Mouse (Mus musculus) limb, embryonic 13.5 days (tissue): ENCODE measurements around the gene Ccnt1. TPM values are rescaled to one million over a fixed set of nuclear protein-coding genes. Genes with fewer than 3 reads are reported as not detected.
A peak's percentile ranks its signal among the peaks of the same experiment; 100 is the strongest.
"Not testable (repeated sequence)": the region's sequence is repeated elsewhere in the genome, so short reads cannot be mapped to it uniquely, and the experiment has no call there.

ENCODE experiments used
- ATAC-seq: fragments of 200-750 bp; cut with Nextera tagmentation; 2 replicates; pipeline ENCODE4 v1.8.0; 2017; ENCODE audit warnings: low read depth, moderate number of reproducible peaks, moderate TSS enrichment; ENCODE audit not compliant: low FRiP score
- H3K27ac ChIP-seq: fragments of 300-500 bp; sonication (generic); 2 replicates; pipeline ENCODE4 v1.5.1; 2015; ENCODE audit warnings: inconsistent platforms, mild to moderate bottlenecking, moderate library complexity
- H3K27me3 ChIP-seq: fragments of 300-500 bp; sonication (generic); 2 replicates; pipeline ENCODE4 v1.6.1; 2015; ENCODE audit warnings: mild to moderate bottlenecking, inconsistent platforms
- H3K36me3 ChIP-seq: fragments of 300-500 bp; sonication (generic); 2 replicates; pipeline ENCODE4 v1.6.1; 2015; ENCODE audit warnings: inconsistent platforms, mild to moderate bottlenecking, moderate library complexity
- H3K4me1 ChIP-seq: fragments of 300-500 bp; sonication (generic); 2 replicates; pipeline ENCODE4 v1.6.1; 2015; ENCODE audit warnings: inconsistent platforms
- H3K4me2 ChIP-seq: fragments of 300-500 bp; sonication (generic); replicated peaks from 2 replicates; pipeline ENCODE4 v1.6.1; 2015; ENCODE audit warnings: inconsistent platforms, mild to moderate bottlenecking, moderate library complexity
- H3K4me3 ChIP-seq: fragments of 300-500 bp; sonication (generic); 2 replicates; pipeline ENCODE4 v1.5.1; 2015; ENCODE audit warnings: moderate library complexity, mild to moderate bottlenecking, inconsistent platforms
- H3K9ac ChIP-seq: fragments of 300-500 bp; sonication (generic); 2 replicates; pipeline ENCODE4 v1.6.1; 2015; ENCODE audit warnings: mild to moderate bottlenecking, inconsistent platforms
- H3K9me3 ChIP-seq: fragments of 300-500 bp; sonication (generic); 2 replicates; pipeline ENCODE4 v1.6.1; 2016; ENCODE audit warnings: inconsistent platforms
- WGBS: fragments of 180-500 bp; shearing (Covaris S2); methylation state at CpG from one replicate; pipeline ENCODE4 v1.1.7; 2015; 5-methylcytosine and 5-hydroxymethylcytosine counted together
- polyA plus RNA-seq: library from polyadenylated mRNA; unstranded; fragments of >200 nt; fragmentation: Nextera tagmentation; extraction: Ambion mirVana; gene quantifications from 2 replicates; pipeline ENCODE4 v1.2.1, GENCODE M21; 2015

Gene Ccnt1
- polyA plus RNA-seq, 1 experiment from 2014 or later, result 62.1 TPM

DNA sequence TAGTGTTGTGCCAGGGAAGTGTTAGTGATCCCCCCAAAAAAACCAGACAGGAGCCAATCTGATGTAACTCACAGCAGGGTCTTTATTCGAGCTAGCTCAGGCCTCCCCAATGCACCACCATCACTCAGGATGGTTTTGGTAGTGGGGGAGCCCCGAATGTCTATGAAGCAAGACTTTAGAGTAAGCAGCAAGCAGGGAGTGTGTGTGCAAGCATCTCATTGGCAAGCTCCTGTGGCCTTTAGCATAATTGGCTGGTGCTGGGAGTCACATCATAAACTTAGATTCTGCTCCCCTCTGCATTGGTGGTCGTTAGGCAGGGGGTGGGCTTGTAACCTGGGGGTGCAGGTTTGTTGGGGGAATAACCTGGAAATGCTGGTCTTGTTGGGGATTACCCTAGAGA is 57.0 kb downstream of the Ccnt1 start:
- H3K9ac ChIP-seq, H3K4me3 ChIP-seq, H3K4me2 ChIP-seq, H3K9me3 ChIP-seq, ATAC-seq, H3K27me3 ChIP-seq, H3K27ac ChIP-seq: not testable (repeated sequence)
- WGBS, result 54% methylated on average over 3 of the region's 3 CpGs
- Histone ChIP-seq H3K4me1 (peaks cover 13% of the 10 kb centered on the region), H3K36me3 (peaks cover 16% of the 10 kb centered on the region)

DNA sequence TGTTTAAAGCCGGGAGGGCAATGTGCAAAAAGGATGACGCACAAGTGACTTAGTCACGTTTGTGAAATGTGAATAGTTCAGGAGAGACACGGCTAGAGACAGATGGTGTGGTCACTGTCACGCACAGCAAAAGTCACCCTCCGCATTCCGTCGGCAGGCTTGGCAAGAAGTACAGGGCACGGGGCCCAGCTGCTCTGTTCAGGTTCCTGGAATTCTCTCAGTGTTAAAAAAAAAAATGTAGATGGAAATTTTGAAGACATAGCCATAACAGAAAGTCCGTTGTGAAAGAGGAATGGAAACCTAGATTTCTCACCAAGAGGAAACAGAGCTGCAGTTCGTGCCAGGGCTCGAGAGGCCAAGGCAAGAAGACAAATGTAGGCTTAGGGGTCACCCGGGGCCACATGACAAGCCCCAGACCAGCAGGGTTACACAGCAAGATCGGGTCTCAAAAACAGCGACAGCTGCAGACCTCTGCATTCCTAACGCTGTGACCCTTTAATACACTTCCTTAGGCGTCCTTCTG is 57.9 kb downstream of the Ccnt1 start:
- no peak overlapping the region for H3K4me2 ChIP-seq
- no peak for ATAC-seq

DNA sequence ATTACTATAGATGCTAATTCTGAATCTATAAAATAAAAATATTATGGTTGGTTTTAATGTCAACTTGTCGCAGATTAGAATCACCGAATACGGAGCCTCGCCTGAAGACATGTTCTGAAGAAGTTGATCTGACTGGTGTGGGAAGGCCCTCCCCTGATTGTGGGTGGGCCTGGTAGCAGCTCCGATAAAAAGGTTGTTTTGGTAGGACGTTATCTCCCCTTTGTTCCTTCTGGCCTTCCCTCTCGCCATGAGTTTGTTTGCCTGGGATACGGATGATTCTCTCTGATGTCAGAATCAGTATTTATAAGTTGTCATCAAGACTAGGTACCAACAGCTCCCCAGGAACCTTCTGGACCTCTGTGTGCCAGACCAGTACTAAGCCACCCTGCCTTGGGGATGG is 58.5 kb downstream of the Ccnt1 start:
- no peaks in the 10 kb centered on the region for H3K27me3 ChIP-seq
- no peak overlapping the region for H3K4me2 ChIP-seq
- 0 out of 2 replicates have a peak, but pooled peaks cover 2% of the 10 kb centered on the region for H3K36me3 ChIP-seq
- H3K4me1 ChIP-seq, result peaks cover 13% of the 10 kb centered on the region
- no peak for ATAC-seq
- WGBS, result 70% methylated on average over 8 of the region's 8 CpGs
- no peaks in the 10 kb centered on the region for H3K9me3 ChIP-seq
- H3K4me3 ChIP-seq, result no peak overlapping the region
- no peak overlapping the region for H3K27ac ChIP-seq
- H3K9ac ChIP-seq, result no peak overlapping the region

More for the DNA sequence above, 57.9 kb downstream of the Ccnt1 start:
- no peaks in the 10 kb centered on the region for H3K9me3 ChIP-seq
- no peaks in the 10 kb centered on the region for H3K27me3 ChIP-seq
- H3K4me1 ChIP-seq, result peaks cover 13% of the 10 kb centered on the region
- no peak overlapping the region for H3K27ac ChIP-seq
- H3K9ac ChIP-seq, result no peak overlapping the region
- no peak overlapping the region for H3K4me3 ChIP-seq
- peaks cover 9% of the 10 kb centered on the region for H3K36me3 ChIP-seq
- WGBS, result 54% methylated on average over 17 of the region's 17 CpGs

DNA sequence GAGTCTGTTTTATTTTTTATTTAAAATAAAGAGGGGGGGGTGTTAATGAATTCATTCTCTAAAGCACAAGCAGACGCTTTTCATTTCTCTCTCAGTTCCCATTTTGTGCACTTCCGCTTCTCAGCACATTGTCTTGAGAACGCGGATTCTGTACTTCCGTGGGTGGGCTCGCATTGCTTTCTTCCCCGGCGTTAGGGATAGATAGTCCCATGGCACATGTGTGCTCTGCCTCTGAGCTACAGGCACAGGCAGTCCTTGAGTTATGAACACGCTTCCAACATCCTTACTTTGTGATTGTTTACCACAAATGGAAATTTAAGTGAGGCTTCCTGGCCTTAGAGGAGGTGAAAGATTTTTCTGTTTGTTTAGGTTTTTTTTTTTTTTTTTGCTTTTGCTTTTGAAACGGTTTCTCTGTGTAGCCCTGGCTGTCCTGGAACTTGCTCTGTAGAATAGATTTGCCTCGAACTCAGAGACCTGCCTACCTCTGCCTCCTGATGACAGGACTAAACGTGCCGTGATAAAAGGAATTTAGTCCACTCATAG is 59.3 kb downstream of the Ccnt1 start:
- no peaks in the 10 kb centered on the region for H3K27me3 ChIP-seq
- no peak overlapping the region; the same call in 1 of the 2 replicates for H3K4me2 ChIP-seq
- peaks cover 13% of the 10 kb centered on the region for H3K4me1 ChIP-seq
- 76% methylated on average over 13 of the region's 13 CpGs for WGBS
- no peaks in the 10 kb centered on the region for H3K36me3 ChIP-seq
- H3K9ac ChIP-seq, result no peak overlapping the region
- no peaks in the 10 kb centered on the region for H3K9me3 ChIP-seq
- H3K4me3 ChIP-seq, result no peak overlapping the region
- no peak for ATAC-seq
- no peak overlapping the region for H3K27ac ChIP-seq

DNA sequence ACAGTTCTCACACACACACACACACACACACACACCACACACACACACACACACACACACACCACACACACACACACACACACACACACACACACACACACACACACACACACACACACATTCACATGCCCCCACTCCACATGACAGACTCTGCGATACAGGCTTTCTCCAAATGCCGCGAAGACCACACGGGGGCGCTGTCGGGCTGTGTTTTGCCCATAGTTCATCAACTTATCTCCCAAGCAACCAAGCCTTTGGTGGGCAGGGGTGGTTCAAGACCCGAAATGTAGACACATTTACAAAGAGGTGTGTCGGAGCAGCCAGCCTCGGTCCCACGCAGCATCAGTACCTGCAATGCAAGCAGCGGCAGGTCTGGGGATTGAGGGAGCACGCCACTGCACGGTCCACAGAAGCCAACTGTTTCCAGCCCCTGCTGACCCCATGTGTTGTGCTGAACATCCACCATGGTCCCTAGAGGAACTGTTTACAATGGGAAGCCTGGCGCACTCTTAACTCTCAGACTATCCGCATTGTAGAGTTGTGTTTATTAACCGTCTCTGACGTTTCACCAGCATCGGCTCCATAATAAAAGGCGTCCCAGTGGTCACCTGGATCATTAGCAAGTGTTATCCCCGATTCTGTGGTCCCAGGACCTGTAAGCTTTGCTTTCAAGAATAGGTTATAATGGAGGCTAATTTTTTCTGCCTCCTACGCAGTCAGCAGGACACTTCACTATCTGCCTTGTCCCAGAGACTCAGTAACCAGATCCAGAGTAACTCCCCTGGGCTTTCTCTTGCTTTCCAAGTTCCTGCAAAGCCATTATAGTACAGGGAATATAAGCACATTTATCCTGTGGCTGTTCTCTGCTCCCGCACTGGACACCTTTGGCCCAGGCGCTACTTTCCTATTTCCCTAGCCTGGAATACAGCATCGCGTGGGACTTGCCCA is 60.0 kb downstream of the Ccnt1 start:
- H3K9ac ChIP-seq, result 0 out of 2 replicates have a peak overlapping the region, but pooled peaks have one; percentile 31

DNA sequence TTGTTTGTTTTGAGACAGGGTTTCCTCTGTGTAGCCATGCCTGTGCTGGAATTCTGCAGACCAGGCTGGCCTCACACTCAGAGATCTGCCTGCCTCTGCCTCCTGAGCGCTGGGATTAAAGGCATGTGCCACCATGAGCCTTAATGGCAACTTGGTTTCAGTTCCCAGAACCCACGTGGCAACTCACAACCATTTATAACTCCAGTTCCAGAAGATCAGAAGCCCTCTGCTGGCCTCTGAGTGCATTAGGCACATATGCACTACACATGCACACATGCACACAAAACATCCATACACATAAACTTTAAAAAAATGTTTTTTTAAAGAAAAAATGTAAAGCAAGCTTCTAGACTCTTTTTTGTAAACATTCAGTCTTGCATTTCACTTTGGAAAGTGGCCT is 61.3 kb downstream of the Ccnt1 start:
- no peak overlapping the region for H3K27ac ChIP-seq
- H3K4me2 ChIP-seq, result no peak overlapping the region
- no peaks in the 10 kb centered on the region for H3K36me3 ChIP-seq
- H3K9me3 ChIP-seq, result no peaks in the 10 kb centered on the region
- peaks cover 13% of the 10 kb centered on the region for H3K4me1 ChIP-seq
- H3K4me3 ChIP-seq, result no peak overlapping the region
- no peak for ATAC-seq
- no peak overlapping the region for H3K9ac ChIP-seq
- H3K27me3 ChIP-seq, result 0 out of 2 replicates have a peak, but pooled peaks cover 4% of the 10 kb centered on the region
- WGBS, result 56% methylated on average over 2 of the region's 2 CpGs

More for the DNA sequence above, 60.0 kb downstream of the Ccnt1 start:
- Histone ChIP-seq H3K27me3 (no peaks in the 10 kb centered on the region), H3K27ac (no peak overlapping the region), H3K9me3 (no peaks in the 10 kb centered on the region), H3K4me3 (peak overlapping the region; percentile 23), H3K4me1 (peaks cover 13% of the 10 kb centered on the region), H3K36me3 (no peaks in the 10 kb centered on the region), H3K4me2 (peak overlapping the region; percentile 62)
- 24% methylated on average over 25 of the region's 25 CpGs for WGBS
- ATAC-seq, result peak; percentile 48; the same call in 1 of the 2 replicates

DNA sequence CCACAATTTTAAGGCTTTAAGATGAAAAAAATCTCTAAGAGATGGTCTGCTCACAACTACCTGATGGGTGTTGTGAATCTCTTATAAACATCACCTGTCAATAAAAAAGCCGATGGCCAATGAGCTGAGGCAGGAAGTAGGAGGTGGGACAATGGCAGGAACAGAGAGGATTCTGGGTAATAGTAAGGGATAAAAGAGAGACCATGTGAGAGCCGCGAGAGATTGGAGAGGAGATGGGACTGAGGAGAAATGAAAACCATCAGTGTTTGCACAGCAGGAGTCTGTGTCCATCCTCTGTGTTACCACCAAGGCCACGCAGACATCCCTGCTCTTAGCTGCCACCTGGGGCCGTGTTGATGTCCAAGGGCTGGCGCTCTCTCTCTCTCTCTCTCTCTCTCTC is 63.4 kb downstream of the Ccnt1 start:
- Histone ChIP-seq H3K27ac (no peak overlapping the region), H3K36me3 (no peaks in the 10 kb centered on the region), H3K9ac (no peak overlapping the region), H3K27me3 (0 out of 2 replicates have a peak, but pooled peaks cover 4% of the 10 kb centered on the region), H3K9me3 (no peaks in the 10 kb centered on the region), H3K4me3 (no peak overlapping the region), H3K4me2 (no peak overlapping the region), H3K4me1 (peaks cover 8% of the 10 kb centered on the region)
- WGBS, result 90% methylated on average over 6 of the region's 6 CpGs
- ATAC-seq, result no peak

DNA sequence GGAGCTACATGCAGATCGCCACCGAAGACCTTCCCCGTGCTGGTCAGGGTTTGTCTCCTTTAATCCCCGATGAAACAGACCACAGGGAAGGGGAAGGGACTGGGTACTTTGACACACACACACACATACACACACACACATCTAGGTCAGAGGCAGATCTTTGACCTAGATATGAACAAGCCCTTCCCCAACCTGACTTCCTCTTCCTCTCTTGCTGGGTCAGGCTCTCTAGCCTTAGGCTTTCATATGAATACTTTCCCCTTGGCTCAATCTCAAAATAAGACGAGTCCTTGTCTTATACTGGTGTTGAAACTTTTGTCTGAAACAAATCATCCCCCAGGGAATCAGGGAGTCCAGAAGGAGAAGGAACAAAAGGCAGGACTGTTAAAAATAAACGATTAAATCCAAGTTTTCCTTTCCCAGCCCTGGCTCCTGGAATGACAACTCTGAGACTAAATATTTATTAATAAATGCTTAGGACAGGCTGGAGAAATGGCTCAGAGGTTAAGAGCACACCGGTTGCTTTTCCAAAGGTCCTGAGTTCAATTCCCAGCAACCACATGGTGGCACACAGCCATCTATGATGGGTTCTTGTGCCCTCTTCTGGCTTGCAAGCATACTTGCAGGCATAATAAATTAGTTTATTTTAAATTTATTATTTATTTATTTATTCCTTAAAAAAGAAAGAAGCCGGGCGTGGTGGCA is 64.3 kb downstream of the Ccnt1 start:
- Histone ChIP-seq H3K4me1 (peaks cover 8% of the 10 kb centered on the region), H3K36me3 (no peaks in the 10 kb centered on the region), H3K9ac (no peak overlapping the region), H3K4me2 (no peak overlapping the region), H3K27me3 (0 out of 2 replicates have a peak, but pooled peaks cover 4% of the 10 kb centered on the region), H3K27ac (no peak overlapping the region), H3K4me3 (no peak overlapping the region), H3K9me3 (no peaks in the 10 kb centered on the region)
- ATAC-seq, result no peak
- 85% methylated on average over 9 of the region's 9 CpGs for WGBS

DNA sequence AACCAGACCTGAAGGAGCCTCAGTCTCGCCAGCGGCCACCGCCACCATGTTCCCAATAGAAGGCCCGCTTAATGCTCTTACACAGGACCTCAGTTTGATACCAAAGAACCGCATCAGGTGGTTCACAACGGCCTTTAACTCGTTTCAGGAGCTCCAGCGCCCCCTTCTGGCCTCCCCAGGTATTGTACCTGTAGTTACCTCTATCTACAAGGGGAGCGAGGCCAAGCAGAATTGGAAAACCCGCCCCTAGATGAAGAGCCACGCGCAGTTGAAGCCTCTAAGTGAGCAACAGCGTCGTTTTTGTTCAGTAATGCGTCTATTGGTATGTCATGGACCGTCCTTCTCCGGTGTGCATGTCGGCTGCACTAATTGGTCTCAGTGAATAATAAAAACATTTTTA is 66.2 kb downstream of the Ccnt1 start:
- no peaks in the 10 kb centered on the region for H3K36me3 ChIP-seq
- no peak overlapping the region for H3K27ac ChIP-seq
- H3K9me3 ChIP-seq, result no peaks in the 10 kb centered on the region
- no peak for ATAC-seq
- 0 out of 2 replicates have a peak overlapping the region, but pooled peaks have one; percentile 0 for H3K4me2 ChIP-seq
- peaks cover 3% of the 10 kb centered on the region; the same call in 1 of the 2 replicates for H3K4me1 ChIP-seq
- 0 out of 2 replicates have a peak, but pooled peaks cover 4% of the 10 kb centered on the region for H3K27me3 ChIP-seq
- WGBS, result 13% methylated on average over 18 of the region's 18 CpGs
- H3K9ac ChIP-seq, result no peak overlapping the region
- no peak overlapping the region for H3K4me3 ChIP-seq

DNA sequence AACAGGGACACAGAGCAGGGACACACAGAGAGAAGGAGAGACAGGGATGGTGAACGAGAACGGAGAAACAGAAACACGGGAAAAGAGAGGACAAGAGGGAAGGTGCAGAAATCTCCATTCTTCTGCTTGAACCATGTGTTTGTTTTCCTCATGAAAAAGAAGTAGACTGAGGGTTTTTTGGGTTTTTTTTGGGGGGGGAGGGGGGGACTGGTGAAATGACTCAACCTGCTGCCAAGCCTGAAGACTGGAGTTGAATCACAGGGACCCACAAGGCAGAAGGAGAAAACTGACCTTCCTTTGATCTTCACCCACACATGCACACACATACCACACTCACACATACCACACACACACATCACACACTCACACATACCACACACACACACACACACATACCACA is 67.4 kb downstream of the Ccnt1 start:
- Histone ChIP-seq H3K36me3 (no peaks in the 10 kb centered on the region), H3K4me3 (no peak overlapping the region), H3K9ac (no peak overlapping the region), H3K27me3 (0 out of 2 replicates have a peak, but pooled peaks cover 4% of the 10 kb centered on the region), H3K9me3 (no peaks in the 10 kb centered on the region), H3K4me2 (no peak overlapping the region), H3K27ac (no peak overlapping the region), H3K4me1 (peaks cover 4% of the 10 kb centered on the region; the same call in 1 of the 2 replicates)
- 84% methylated on average over 3 of the region's 3 CpGs for WGBS
- ATAC-seq, result no peak

DNA sequence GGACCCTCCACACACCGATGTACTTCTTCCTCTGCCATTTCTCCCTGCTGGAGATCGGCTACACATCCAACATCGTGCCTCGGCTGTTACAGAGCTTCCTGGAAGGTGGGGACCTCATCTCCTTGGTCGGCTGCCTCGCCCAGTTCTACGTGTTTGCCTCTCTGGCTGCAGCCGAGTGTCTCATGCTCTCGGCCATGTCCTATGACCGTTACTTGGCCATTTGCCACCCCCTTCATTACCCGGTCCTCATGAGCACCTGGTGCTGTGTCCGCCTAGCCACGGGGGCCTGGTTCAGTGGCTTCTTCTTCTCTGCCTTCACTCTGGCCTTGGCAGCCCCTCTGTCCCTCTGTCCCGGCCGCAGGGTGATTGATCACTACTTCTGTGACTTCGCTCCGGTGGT is 73.1 kb downstream of the Ccnt1 start:
- Histone ChIP-seq H3K4me3 (no peak overlapping the region), H3K27me3 (no peaks in the 10 kb centered on the region), H3K27ac (no peak overlapping the region), H3K9ac (no peak overlapping the region), H3K4me1 (peaks cover 4% of the 10 kb centered on the region; the same call in 1 of the 2 replicates), H3K36me3 (no peaks in the 10 kb centered on the region), H3K9me3 (no peaks in the 10 kb centered on the region), H3K4me2 (no peak overlapping the region)
- no peak for ATAC-seq
- 87% methylated on average over 17 of the region's 17 CpGs for WGBS
